Mouse (Mus musculus): ENCODE results near the gene Ap2b1. TPM values are rescaled to one million over a fixed set of nuclear protein-coding genes. Genes with fewer than 3 reads are reported as not detected.
A peak's percentile ranks its signal among the peaks of the same experiment; 100 is the strongest.

Gene Ap2b1
- polyA plus RNA-seq, 1 experiment from 2014 or later, result 20.0 TPM

DNA sequence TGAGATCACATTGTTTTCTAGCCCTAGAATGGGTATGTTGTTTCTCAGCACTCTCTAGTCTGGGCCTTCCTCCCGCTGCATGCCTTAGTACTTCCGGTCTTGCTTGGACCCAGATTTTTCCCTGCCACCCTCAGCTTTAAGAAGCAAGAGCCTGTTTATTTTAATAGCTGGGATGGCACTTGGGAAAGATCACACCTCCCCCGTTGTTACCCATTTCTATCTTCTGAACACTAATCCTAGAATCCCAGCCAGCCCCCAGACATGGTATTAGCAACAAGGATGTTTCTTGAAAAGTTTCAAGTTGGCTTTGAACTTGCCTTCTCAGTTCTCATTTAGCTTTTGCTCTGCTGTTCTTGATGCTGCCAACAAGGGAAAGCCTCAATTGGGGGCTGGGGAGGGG is 107.6 kb downstream of the Ap2b1 start:
- H3K27ac ChIP-seq (replicated peaks), result no peak overlapping the region
- TF ChIP-seq EP300 (optimal IDR thresholded peaks at IDR 0.05), result no peak
- TF ChIP-seq CTCF (IDR thresholded peaks at IDR 0.05; ENCODE audit: low read depth), result no peak
- no peaks in the 10 kb centered on the region for H3K9me3 ChIP-seq (ENCODE audit: control insufficient read depth, low read length)
- no peak for DNase-seq (ENCODE audit: low spot score)
- no peak overlapping the region for H3K4me3 ChIP-seq (ENCODE audit: low read depth, low read length)
- no peak overlapping the region for H3K4me2 ChIP-seq (replicated peaks; ENCODE audit: low read depth)
- 55% methylated on average over 3 of the region's 3 CpGs for WGBS
- no peaks in the 10 kb centered on the region for H3K27me3 ChIP-seq (ENCODE audit: control insufficient read depth, insufficient read depth, low read length)
- peaks cover 9% of the 10 kb centered on the region; the same call in 1 of the 2 replicates for H3K36me3 ChIP-seq (ENCODE audit: control insufficient read depth, insufficient read depth, low read length)
- H3K4me1 ChIP-seq (replicated peaks; ENCODE audit: control insufficient read depth, insufficient read depth), result no peaks in the 10 kb centered on the region
- no peak for ATAC-seq (ENCODE audit: low FRiP score, low TSS enrichment)
- no peak overlapping the region for H3K9ac ChIP-seq (ENCODE audit: low read length)

- Histone ChIP-seq H3K36me3 (ENCODE audit: control insufficient read depth, insufficient read depth, low read length) (peaks cover 9% of the 10 kb centered on the region; the same call in 1 of the 2 replicates), H3K9me3 (ENCODE audit: control insufficient read depth, low read length) (no peaks in the 10 kb centered on the region), H3K27me3 (ENCODE audit: control insufficient read depth, insufficient read depth, low read length) (no peaks in the 10 kb centered on the region), H3K27ac (replicated peaks) (no peak overlapping the region), H3K4me2 (replicated peaks; ENCODE audit: low read depth) (no peak overlapping the region), H3K9ac (ENCODE audit: low read length) (no peak overlapping the region), H3K4me1 (replicated peaks; ENCODE audit: control insufficient read depth, insufficient read depth) (no peaks in the 10 kb centered on the region), H3K4me3 (ENCODE audit: low read depth, low read length) (no peak overlapping the region)
- TF ChIP-seq EP300 (optimal IDR thresholded peaks at IDR 0.05) (no peak), CTCF (IDR thresholded peaks at IDR 0.05; ENCODE audit: low read depth) (no peak)
- no peak for DNase-seq (ENCODE audit: low spot score)
- WGBS, result 35% methylated on average over 8 of the region's 8 CpGs
- no peak for ATAC-seq (ENCODE audit: low FRiP score, low TSS enrichment)
Observed at GRCm38 (mm10) chr11:83408242-83408641, 109.4 kb downstream of the Ap2b1 start.

DNA sequence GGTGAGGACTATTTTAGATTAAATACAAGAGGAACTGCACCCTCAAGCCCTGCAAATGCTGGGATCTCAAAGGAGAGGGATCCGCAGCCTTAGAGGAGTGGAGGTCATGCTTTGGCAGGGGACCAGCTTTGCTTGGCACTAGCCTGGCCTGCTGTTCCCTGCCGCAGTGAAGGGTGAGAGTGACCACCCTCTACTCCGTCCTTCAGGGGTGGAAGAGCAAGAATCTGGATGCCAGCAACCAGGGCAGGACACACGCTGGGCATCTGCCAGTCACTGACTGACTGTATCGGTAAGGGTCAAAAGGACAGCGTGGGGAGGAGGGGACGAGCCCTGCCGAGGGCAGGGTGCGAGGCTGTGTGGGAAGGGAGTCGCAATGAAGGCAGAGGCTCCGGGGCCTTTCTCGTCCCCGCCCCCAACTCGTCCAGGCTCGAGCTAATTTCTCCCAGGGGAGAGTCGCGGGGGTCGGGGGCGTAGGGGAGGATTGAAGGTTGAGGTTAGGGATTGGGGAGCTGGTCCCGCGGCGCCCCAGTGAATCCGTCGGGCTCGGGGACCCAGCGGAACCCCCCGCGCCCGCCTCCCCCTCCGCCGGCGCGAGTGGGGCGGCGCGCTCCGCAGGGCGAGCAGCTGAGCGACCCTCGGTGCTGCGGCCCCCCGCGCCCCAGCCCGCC is 110.4 kb downstream of the Ap2b1 start, which contains the start of gene Rasl10b:
Rasl10b (plus strand) TSS at position 51 of the 668 bp plus-strand sequence.
- Histone ChIP-seq H3K4me1 (replicated peaks; ENCODE audit: control insufficient read depth, insufficient read depth) (no peaks in the 10 kb centered on the region), H3K9ac (ENCODE audit: low read length) (peak within 1 kb of the TSS; percentile 56), H3K27ac (replicated peaks) (no peak within 1 kb of the TSS), H3K4me2 (replicated peaks; ENCODE audit: low read depth) (peak within 1 kb of the TSS; percentile 86), H3K9me3 (ENCODE audit: control insufficient read depth, low read length) (no peaks in the 10 kb centered on the region), H3K4me3 (ENCODE audit: low read depth, low read length) (peak within 1 kb of the TSS; percentile 54), H3K36me3 (ENCODE audit: control insufficient read depth, insufficient read depth, low read length) (no peaks in the 10 kb centered on the region), H3K27me3 (ENCODE audit: control insufficient read depth, insufficient read depth, low read length) (no peaks in the 10 kb centered on the region)
- DNase-seq (ENCODE audit: low spot score) (peak; percentile 24), ATAC-seq (ENCODE audit: low FRiP score, low TSS enrichment) (peak; percentile 56)
- under 1% methylated on average over 16 of the region's 44 CpGs for WGBS
- no peak for TF ChIP-seq EP300 (optimal IDR thresholded peaks at IDR 0.05)
- TF ChIP-seq CTCF (IDR thresholded peaks at IDR 0.05; ENCODE audit: low read depth), result no peak

DNA sequence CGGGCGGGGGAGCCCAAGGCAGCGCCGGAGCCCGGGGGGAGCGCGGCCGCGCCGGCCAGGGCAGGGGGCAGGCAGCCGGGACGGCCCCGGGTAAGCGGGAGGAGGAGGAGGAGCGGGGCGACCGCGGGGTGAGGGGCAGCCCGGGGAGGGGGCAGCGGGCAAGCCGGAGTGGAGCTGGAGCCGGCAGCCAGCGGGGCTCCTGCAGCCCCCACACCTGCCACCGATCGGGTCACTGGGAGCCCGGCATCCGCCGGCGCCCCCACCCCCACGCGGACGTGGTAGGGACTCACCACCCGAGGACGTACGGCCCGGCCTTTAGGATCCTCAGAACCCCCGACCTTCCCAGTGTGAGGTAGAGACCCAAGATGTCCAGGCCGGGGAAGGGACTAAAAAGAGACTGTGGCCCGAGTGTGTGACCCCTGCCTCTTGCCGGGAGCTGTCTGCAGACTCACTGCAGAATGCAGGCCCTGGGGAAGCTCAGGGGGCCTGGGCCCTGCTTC is 111.0 kb downstream of the Ap2b1 start:
- DNase-seq (ENCODE audit: low spot score), result no peak
- peak overlapping the region; percentile 86 for H3K4me2 ChIP-seq (replicated peaks; ENCODE audit: low read depth)

GRCm38 (mm10) chr11:83410510-83410909 is 111.7 kb downstream of the Ap2b1 start:
- WGBS, result 66% methylated on average over 6 of the region's 6 CpGs
- H3K36me3 ChIP-seq (ENCODE audit: control insufficient read depth, insufficient read depth, low read length), result no peaks in the 10 kb centered on the region

More for the DNA sequence above, 111.0 kb downstream of the Ap2b1 start:
- H3K4me1 ChIP-seq (replicated peaks; ENCODE audit: control insufficient read depth, insufficient read depth), result no peaks in the 10 kb centered on the region
- ATAC-seq (ENCODE audit: low FRiP score, low TSS enrichment), result peak; percentile 30; the same call in 1 of the 2 replicates
- TF ChIP-seq EP300 (optimal IDR thresholded peaks at IDR 0.05) (no peak), CTCF (IDR thresholded peaks at IDR 0.05; ENCODE audit: low read depth) (no peak)
- 3% methylated on average over 17 of the region's 40 CpGs for WGBS
- H3K9me3 ChIP-seq (ENCODE audit: control insufficient read depth, low read length), result no peaks in the 10 kb centered on the region
- H3K27me3 ChIP-seq (ENCODE audit: control insufficient read depth, insufficient read depth, low read length), result no peaks in the 10 kb centered on the region
- H3K9ac ChIP-seq (ENCODE audit: low read length), result peak overlapping the region; percentile 56
- H3K27ac ChIP-seq (replicated peaks), result no peak overlapping the region
- H3K36me3 ChIP-seq (ENCODE audit: control insufficient read depth, insufficient read depth, low read length), result no peaks in the 10 kb centered on the region
- H3K4me3 ChIP-seq (ENCODE audit: low read depth, low read length), result peak overlapping the region; percentile 54

GRCm38 (mm10) chr11:83417080-83417479 is 118.3 kb downstream of the Ap2b1 start:
- Histone ChIP-seq H3K9ac (ENCODE audit: low read length) (no peak overlapping the region), H3K27ac (replicated peaks) (no peak overlapping the region), H3K4me1 (replicated peaks; ENCODE audit: control insufficient read depth, insufficient read depth) (no peaks in the 10 kb centered on the region), H3K27me3 (ENCODE audit: control insufficient read depth, insufficient read depth, low read length) (no peaks in the 10 kb centered on the region), H3K9me3 (ENCODE audit: control insufficient read depth, low read length) (no peaks in the 10 kb centered on the region), H3K4me3 (ENCODE audit: low read depth, low read length) (no peak overlapping the region), H3K36me3 (ENCODE audit: control insufficient read depth, insufficient read depth, low read length) (no peaks in the 10 kb centered on the region), H3K4me2 (replicated peaks; ENCODE audit: low read depth) (no peak overlapping the region)
- ATAC-seq (ENCODE audit: low FRiP score, low TSS enrichment) (no peak), DNase-seq (ENCODE audit: low spot score) (peak; percentile 72)
- TF ChIP-seq EP300 (optimal IDR thresholded peaks at IDR 0.05) (no peak), CTCF (IDR thresholded peaks at IDR 0.05; ENCODE audit: low read depth) (no peak)
- WGBS, result 4% methylated on average over 5 of the region's 5 CpGs

More at GRCm38 (mm10) chr11:83410510-83410909, 111.7 kb downstream of the Ap2b1 start:
- H3K9ac ChIP-seq (ENCODE audit: low read length), result no peak overlapping the region
- no peak overlapping the region for H3K27ac ChIP-seq (replicated peaks)
- H3K9me3 ChIP-seq (ENCODE audit: control insufficient read depth, low read length), result no peaks in the 10 kb centered on the region
- ATAC-seq (ENCODE audit: low FRiP score, low TSS enrichment), result no peak
- no peak for DNase-seq (ENCODE audit: low spot score)
- H3K4me1 ChIP-seq (replicated peaks; ENCODE audit: control insufficient read depth, insufficient read depth), result no peaks in the 10 kb centered on the region
- H3K27me3 ChIP-seq (ENCODE audit: control insufficient read depth, insufficient read depth, low read length), result no peaks in the 10 kb centered on the region
- H3K4me2 ChIP-seq (replicated peaks; ENCODE audit: low read depth), result no peak overlapping the region; the same call in 1 of the 2 replicates
- TF ChIP-seq EP300 (optimal IDR thresholded peaks at IDR 0.05) (no peak), CTCF (IDR thresholded peaks at IDR 0.05; ENCODE audit: low read depth) (no peak)
- no peak overlapping the region for H3K4me3 ChIP-seq (ENCODE audit: low read depth, low read length)
